Mouse (Mus musculus): ENCODE results near the gene Rbfox1. TPM values are rescaled to one million over a fixed set of nuclear protein-coding genes. Genes with fewer than 3 reads are reported as not detected.

The Rbfox1 gene
- total RNA-seq, 2 experiments from 2014 or later = 186 to 195 TPM

DNA sequence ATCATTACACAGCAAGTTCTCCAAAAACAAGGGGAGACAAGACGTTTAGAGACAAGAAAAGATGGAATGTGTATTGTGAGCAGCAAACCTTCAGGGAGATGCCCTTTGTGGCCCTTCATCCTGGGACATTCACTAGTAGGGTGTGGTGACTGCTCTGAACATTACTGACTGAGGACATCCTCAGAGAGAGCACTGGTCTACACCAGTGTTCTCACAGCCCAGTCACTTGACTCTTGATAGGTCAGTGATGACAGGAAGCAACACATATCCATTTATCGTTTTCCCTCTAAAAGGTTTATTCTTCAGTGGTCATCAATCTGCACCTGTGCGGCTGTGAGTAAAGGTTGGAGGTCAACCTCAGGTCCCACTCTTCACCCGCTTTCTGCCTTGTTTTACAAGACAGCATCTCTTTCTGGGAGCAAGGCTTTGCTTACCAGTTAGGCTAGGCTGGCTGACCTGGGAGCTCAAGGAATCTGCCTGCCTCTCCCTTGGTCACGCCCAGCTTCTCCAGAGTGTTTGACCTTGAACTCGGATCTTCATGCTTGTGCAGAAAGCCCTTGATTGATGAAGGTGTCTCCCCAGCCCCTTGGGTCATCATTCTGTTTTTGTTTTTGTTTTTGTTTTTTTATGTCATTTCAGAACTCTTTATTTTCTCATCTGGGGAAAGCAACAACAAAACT is 892.5 kb downstream of the Rbfox1 start:
- intact Hi-C loops (cut with DNase I) = no loop called here
- no peak for DNase-seq

DNA sequence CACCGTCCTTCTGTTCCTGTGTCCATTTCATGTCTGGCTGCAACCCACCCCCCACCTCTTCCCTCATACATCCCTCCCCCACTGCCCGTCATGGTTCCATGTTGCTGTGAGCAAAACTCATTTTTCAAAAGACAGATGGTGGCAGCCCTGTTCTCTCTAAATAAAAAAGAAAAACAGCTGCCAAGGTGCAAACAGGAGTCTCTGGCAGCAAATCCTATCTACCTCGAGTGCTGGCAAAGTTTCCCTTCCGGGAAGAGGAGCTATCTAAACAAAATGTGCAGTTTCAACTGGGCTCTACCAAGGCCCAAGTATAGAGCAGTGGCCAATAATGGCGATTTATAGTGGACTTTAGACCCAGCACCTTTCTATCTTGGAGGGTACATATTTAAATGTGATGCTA is 899.0 kb downstream of the Rbfox1 start:
- intact Hi-C loops (cut with DNase I) = no loop called here
- no peak for DNase-seq

DNA sequence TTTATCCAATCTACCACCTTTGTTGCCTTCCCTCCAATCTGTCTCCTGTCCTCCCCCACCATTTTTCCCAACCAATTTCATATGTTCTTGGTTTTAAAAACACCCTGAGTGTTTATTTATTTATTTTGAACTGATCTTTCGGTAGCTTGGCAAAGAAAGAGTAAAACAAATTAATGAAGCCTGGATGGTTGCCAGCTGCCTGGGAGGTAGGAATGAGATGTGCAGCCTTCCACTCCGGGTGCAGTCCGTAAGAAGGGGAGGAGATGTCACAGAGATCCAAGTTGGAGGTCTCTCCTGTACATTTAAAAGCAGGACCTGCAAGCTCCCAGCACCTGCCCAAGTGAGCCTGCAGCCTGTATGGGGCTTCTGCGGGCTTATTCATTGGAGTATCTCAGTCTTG is 899.9 kb downstream of the Rbfox1 start:
- intact Hi-C loops (cut with DNase I) = no loop called here
- DNase-seq = no peak

DNA sequence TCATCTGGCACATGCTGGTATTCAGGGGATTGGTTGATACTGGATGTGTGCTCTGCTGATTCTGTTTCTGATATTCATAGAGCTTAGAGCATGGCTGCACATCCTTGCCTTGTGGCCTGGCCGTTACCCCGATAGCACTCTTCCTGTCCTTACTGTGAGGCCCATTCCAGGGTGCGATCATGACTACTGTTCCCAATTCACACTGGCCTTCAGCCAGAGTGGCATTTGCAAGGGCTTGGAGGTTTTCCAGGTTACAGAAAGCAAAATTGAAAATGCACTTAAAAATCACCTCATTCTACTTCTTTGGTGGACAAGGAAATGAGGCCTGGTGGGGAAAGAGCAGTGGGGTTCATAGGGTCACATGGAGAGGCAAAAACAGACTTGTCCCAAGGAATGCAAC is 906.1 kb downstream of the Rbfox1 start:
- intact Hi-C loops (cut with DNase I) = no loop called here
- no peak for DNase-seq

DNA sequence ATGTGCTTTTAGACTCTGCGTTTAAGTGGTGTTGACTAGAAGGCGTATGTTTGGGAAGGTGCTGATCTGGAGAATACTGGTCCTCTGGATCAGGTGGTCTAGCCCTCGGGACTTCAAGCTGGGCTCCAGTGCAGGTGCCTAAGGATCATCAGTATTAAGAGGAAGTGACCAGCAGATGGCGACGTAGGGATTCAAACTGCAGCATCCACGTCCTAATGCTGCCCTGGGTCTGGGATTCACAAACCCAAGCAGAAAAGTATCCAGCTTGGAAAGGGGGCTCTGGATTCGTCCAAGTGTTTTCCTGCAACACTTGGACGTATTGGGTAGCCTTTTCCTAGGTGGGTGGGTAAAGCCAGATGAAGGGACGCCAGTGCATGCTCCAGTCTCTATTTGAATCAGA is 906.5 kb downstream of the Rbfox1 start:
- intact Hi-C loops (cut with DNase I) = no loop called here
- DNase-seq = peak in 1 of 2 experiments; percentile 11

DNA sequence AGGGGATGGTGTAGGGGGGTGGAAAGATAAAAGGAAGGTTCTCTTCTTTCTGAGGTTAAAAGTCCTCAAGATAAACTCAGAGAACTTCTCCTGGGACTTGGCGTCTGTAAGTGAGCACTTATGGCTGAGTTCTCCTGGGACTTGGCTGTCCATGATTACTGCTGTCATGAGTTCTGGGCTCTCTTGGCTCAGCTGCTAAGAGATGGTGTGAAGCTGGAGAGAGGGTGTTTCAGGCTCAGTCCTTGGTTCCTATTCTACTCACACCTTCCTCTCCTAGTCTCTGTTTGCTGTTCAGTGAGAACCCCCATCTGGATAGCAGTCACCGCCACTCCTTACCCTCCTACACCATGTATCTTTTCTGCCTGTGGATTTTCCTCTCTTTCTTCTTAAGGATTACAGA is 921.1 kb downstream of the Rbfox1 start:
- no peak for DNase-seq
- intact Hi-C loops (cut with DNase I) = no loop called here

DNA sequence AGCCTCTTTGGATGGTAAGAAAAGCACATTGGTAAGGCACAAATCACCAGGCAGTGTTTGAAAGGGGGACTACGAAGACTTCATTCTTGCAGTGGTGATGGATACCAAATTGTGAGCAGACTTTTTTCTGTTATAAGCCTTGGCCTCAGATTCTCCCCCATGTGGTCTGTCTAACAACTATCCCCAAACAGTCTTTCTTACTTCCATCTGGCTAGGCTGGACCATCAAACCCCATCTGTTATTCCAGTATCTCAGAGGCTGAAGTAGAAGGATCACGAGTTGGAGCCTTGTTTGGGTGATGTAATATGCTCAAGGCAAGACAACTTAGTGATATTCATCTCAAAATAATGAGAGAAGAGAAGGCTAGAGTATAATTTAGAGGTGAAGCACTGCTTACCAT is 922.7 kb downstream of the Rbfox1 start:
- intact Hi-C loops (cut with DNase I) = no loop called here
- no peak for DNase-seq

DNA sequence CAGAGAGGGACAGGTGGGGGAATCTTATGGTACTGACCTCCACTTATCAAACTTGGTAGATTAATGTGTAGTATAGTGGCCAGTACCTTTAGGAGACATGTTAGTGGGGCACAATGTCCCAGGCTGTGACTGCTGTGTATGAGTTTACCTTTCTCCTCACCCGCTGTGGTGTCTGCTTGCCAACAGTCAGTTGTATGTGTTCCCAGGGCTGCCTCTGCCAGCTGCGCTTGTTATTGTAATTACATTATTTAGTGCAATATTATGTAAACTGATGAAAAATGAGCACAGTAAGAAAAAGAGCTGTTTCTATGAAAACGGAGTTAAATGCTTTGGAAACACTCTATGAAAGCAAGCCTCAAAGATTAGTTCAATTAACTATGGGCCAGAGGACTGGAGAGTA is 928.7 kb downstream of the Rbfox1 start:
- no peak for DNase-seq
- intact Hi-C loops (cut with DNase I) = no loop called here

DNA sequence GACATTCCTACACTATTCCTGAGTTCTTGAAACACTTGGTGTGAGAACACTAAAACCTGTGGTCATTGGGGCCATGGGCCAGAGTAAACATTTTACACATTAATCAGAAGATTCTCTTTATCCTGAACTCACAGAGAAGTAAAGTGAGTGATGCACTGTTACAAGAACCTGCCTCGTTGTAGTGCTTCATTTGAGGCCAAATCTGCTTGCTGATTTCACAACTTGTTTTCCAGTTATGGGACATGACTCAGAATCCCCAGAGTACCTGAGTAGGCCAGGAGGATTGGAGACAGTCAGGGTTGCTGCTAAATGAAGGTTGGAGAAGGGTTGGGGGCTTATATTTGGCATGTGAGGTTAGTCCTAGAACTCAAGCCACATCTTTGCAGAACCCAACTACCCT is 936.6 kb downstream of the Rbfox1 start:
- intact Hi-C loops (cut with DNase I) = no loop called here

DNA sequence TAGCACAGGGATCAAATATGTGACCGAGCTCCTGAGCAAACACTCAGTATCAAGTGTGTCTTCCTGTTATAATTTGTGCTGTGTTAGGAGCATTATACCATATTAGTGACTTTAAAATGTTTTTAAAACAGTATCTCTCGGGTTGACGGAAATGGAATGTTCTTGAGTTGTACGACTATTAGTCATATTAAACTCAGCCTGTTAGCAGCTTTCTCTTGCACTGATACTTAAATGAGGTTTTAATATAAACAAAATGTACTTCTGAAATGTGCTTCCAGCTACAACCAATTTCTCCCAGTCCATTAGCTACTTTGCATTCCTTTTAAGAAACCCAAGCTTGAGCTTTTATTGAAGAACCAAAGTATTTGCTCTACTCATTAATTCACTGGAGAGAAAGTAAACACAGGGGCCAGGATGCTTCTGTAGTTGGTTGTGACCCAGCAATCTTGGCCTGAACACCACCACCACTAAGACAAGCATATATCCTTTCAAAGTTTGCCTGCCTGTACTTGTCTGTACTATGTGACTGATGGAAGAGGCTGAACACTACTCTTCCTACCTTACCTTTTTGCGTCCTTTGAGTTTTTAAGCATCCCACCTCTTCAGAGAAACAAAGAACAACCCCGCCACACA is 944.9 kb downstream of the Rbfox1 start:
- intact Hi-C loops (cut with DNase I) = no loop called here

More for the DNA sequence above, 936.6 kb downstream of the Rbfox1 start:
- DNase-seq = no peak

DNA sequence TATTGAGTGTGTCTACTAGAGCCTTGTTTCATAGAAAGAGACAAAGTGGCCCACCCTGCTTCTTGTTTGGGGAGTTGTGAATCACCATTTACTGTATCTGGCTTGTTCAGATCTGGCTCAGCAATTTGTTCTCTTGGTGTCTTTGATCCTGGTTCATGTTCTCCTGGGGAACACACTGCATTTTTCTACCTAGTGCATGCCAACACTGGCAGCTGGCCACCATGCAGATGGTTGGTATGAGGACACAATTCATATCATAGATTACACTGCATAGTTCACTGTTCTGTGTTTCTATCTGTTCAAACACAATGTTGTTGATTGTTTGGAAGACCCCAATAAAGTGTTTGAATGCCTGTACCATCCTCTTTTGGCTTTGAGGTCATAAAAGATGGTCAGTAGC is 948.3 kb downstream of the Rbfox1 start:
- no peak for DNase-seq
- intact Hi-C loops (cut with DNase I) = no loop called here

More for the DNA sequence above, 944.9 kb downstream of the Rbfox1 start:
- DNase-seq = no peak

DNA sequence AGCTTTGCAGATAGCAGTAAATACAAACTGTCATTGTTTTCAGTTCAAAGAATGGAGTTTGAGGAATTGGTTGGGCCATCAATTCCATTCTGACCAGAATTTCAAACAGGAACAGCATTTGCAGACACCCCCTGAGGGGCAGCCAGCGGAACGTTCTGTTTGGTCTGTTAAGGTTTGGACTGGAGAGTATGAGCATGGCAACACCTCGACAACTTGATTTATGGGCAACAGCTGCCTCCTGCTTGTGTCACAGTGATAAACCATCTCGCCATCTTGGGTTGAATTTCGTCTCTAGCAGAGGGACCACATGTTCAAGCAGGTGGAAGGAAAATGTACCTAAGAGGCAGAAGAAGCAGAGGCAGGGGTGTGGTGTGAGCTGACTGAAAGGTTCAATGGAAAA is 949.9 kb downstream of the Rbfox1 start:
- intact Hi-C loops (cut with DNase I) = no loop called here
- DNase-seq = peak in 1 of 2 experiments; percentile 5

DNA sequence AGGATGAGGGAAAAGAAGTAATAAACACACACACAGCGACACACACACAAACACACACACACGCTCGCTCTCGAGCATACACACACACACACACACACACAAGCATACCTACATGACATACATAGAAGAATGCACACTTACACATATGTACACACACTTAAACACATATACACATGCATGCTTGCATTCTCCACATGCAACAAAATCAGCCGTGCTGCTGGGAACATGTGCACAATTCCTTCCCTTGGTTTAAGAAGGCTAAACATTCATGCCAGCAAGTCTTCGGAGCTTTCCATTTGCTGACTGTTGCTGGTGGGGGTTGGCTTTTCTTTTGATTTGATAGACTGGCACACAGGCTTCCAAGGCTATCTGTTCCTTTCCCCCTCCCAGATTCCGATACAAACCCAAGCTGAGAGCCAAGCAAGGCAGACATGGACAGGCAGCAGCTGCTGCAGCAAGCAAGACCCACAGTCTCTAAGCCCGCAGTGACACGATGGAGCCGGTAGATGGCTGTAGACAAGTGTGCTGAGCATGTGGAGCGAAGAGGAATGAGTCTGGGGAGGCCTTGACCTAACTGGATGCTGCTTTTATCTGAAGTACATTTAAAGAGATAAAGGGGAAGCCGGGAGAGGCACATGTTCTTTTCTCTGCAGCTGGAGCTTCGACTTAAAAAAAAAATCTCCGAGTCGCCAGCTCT is 954.3 kb downstream of the Rbfox1 start:
- intact Hi-C loops (cut with DNase I) = no loop called here
- DNase-seq = peak; percentile 16 to 21

DNA sequence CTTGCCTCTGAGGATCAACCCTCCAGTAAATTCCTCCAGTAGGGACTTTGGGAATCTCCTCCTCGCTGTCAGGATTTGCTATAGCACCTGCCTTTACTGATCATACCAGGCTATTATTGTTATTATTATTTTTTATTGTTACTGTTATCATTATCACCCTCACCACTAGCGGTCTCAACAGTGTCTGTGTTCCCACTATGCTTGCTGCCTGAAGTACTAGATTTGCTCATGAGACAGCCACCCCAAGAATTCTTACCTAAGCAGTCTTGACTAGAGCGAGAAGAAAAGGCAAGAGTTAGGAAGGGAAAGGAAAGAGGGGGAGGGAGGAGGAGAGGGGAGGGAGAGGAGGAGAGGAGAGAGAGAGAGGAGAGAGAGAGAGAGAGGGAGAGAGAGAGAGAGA is 954.9 kb downstream of the Rbfox1 start:
- DNase-seq = no peak
- intact Hi-C loops (cut with DNase I) = no loop called here

DNA sequence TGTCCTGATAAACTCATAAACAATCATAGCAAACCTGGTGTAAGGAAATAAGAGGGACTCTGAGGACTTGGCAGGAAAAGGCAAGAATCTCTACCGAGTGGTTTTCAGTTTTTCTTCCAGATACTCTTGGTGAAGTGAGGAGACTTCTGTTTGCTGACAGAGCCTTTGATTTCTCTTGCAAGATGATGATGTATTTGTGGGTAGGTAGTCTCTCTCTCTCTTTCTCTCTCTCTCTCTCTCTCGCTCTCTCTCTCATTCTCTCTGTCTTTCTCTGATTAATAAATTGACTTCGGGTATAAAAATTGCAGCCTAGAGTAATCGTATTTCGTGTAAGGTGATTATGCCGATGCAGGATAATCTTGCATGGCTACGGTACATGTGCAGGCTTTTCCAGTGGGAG is 955.3 kb downstream of the Rbfox1 start:
- DNase-seq = no peak
- intact Hi-C loops (cut with DNase I) = no loop called here

DNA sequence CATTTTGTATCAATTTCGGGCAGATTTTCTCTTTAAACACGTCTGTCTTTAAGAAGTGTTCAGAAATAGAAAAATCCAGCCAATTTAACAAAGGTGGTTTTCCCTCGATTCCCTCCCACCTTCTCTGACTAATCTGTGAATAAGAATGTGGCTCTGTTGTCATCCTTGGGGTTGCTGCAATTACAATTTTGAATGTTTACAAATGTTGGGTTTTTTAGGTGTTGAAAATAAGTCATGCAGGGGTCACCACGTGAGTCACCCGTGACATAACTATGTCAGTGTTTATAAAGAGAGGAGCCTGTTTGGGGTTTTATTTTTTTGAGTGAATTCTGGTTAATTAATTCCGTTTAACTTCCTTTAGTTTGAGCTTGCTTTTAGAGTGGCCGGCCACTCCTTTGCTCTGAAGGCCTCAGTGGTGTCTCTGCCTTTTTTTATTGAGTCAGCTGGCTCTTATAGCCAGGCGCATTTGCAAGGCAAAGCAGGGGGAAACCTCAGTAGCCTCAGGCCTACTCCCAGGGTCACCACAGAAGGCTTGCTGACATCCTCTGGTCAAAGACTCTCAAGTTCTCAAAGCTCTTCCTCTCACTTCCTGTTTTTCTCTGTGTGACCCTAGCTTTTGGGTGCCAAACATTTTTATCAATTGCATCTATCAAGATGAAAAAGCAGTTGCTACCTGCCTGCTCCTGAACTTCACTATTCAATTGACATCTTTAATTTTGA is 957.1 kb downstream of the Rbfox1 start:
- no peak for DNase-seq
- intact Hi-C loops (cut with DNase I) = no loop called here

DNA sequence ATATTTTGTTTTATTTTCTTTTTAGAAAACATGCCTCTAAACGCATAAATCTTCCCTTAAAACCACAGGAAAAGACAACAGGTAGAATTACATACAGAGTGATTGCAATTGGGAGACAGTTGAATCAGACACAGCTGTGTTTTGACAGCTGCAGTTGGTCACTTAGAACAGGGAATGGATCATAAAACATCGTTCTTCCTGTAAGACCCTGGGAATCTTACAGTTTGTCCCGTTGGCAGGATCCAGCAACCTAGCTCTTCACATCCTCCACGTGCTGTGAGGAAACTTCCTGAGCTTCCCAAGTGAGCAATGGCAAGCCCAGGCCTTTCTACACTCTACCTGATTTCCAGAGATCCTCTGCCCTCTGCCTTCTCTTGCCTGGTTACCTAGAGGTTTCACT is 959.5 kb downstream of the Rbfox1 start:
- intact Hi-C loops (cut with DNase I) = no loop called here
- no peak for DNase-seq

DNA sequence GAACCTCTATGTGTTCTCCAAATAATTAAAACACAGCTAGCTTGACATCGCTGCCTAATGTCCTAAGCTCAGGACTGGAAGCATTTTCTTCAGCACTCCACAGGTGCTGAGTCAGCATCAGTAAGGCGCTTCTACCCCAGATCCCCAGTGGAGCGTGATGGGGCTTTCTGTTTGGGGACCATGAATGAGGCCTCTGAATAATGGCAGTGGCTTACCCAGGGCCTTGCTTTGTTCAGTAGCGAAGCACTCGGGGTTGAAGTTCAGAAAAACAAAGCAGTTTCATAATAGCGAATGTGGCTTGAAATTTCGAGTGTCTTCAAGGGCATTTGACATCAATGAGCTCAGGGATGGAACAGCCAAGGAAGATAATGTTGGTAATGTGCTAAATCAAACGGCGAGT is 966.2 kb downstream of the Rbfox1 start:
- intact Hi-C loops (cut with DNase I) = no loop called here
- no peak for DNase-seq

DNA sequence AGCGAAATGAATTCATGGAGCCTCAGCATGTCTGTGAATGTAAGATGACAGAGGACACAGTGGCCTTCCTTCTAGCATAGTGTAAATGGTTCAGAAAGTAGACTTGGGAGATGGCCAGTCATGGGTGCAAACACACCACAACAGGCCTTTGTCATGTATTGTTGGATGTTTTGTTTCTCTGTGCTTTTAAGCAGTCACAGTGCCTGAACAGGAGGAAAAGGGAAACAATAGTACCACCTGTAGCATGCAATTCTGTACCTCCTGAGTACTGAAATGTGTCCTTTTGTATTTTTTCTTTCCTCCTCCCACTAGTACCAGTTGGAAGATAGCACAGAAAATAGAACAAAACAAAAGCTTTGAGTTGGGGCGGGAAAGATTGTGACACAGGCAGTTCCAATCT is 968.6 kb downstream of the Rbfox1 start:
- intact Hi-C loops (cut with DNase I) = no loop called here
- DNase-seq = no peak

DNA sequence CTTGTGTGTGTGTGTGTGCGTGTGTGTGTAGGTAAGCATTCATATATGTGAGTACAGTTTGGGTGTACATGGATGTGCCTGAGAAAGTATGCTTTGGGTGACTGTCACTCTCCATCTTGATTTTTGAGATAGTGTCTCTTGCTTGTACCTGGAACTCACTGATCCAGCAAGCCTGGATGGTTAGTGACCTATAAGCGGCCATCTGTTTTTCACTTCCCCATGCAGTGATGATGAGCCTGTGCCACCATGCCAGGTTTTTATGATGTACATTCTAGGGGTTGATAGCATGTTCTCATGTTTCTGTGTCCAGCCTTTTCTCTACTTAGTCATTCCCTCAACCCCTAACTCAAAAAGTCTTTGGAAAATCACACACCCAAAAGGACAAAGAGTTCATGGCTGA is 976.5 kb downstream of the Rbfox1 start:
- DNase-seq = no peak
- intact Hi-C loops (cut with DNase I) = no loop called here

DNA sequence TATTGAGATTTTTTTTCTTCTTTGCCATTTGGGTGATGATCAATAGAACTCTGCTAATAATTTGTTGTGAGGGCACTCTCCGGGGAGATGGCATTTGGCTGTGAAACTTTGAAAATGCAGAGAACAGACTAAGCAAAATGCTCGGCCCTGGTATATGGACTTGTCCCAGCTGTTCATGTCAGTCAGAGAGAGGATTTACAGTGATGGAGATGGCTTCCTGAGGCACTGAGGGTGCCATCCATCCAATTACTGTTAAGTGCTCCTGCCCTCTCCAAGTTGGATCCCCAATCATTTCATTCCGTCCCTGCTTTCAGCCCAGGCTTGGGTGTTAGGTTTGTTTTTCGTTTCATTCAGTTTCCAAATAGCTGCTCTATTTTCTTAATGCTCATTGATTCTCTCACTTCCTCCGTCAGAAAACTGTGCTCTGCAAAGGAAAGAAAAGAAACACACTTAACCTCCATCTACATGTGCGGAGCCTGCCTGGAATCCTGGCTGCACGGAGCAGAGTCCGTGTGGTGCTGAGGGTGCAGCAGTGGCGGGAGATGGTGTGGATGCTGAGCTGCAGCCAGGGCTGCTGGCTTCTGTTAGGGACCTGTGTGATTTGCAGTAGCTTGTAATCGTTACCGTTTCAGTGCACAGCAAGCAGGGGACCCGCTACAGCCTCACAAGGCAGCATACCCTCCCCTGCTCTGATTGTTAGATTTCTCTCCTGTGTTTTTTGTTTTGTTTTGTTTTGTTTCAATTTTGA is 997.7 kb downstream of the Rbfox1 start:
- DNase-seq = no peak
- intact Hi-C loops (cut with DNase I) = no loop called here

Data from gastrocnemius, postnatal 36 days (tissue).